Mouse (Mus musculus): ENCODE measurements at regions not wholly inside any gene's neighbourhood (a gene's known extent, or its start where the extent isn't known, plus 50 kb on each side); places are given as distances from the start of the nearest gene placed in this dataset.
"Not testable (repeated sequence)": the region's sequence is repeated elsewhere in the genome, so short reads cannot be mapped to it uniquely, and the experiment has no call there.

- peaks cover 17% of the 10 kb centered on the region for H3K4me1 ChIP-seq (ENCODE audit: control insufficient read depth, insufficient read depth, low read length)
- no peaks in the 10 kb centered on the region for H3K27me3 ChIP-seq (ENCODE audit: control insufficient read depth, insufficient read depth, low read length)
- DNase-seq: no peak
- TF ChIP-seq CTCF (IDR thresholded peaks at IDR 0.05; ENCODE audit: borderline replicate concordance, insufficient read depth, low read depth, low read length) (no peak), POLR2A (IDR thresholded peaks at IDR 0.05; ENCODE audit: borderline replicate concordance, insufficient read depth, low read length) (no peak)
- 43% methylated on average over 7 of the region's 7 CpGs for WGBS
- H3K27ac ChIP-seq (ENCODE audit: insufficient read depth, low read length): no peak overlapping the region
- no peak overlapping the region for H3K4me3 ChIP-seq (replicated peaks; ENCODE audit: insufficient read depth, low read depth, low read length)
These were observed 502.6 kb downstream of the Gja1 start for GRCm38 (mm10) chr10:56879744-56880143.

- 16% methylated on average over 12 of the region's 12 CpGs for WGBS
- H3K4me1 ChIP-seq (ENCODE audit: control insufficient read depth, insufficient read depth, low read length): peaks cover 18% of the 10 kb centered on the region
- peak; percentile 70 to 77 for DNase-seq
These were observed 503.0 kb downstream of the Gja1 start for GRCm38 (mm10) chr10:56880154-56880591.

GRCm38 (mm10) chr10:56884456-56885410 lies 507.6 kb downstream of the Gja1 start:
- H3K27me3 ChIP-seq (ENCODE audit: control insufficient read depth, insufficient read depth, low read length): no peaks in the 10 kb centered on the region
- peak in 1 of 2 experiments; percentile 38 for DNase-seq

More at GRCm38 (mm10) chr10:56880154-56880591, 503.0 kb downstream of the Gja1 start:
- H3K4me3 ChIP-seq (replicated peaks; ENCODE audit: insufficient read depth, low read depth, low read length): peak overlapping the region; percentile 25
- TF ChIP-seq CTCF (IDR thresholded peaks at IDR 0.05; ENCODE audit: borderline replicate concordance, insufficient read depth, low read depth, low read length) (no peak), POLR2A (IDR thresholded peaks at IDR 0.05; ENCODE audit: borderline replicate concordance, insufficient read depth, low read length) (no peak)
- H3K27ac ChIP-seq (ENCODE audit: insufficient read depth, low read length): peak overlapping the region; percentile 3; the same call in 1 of the 2 replicates
- H3K27me3 ChIP-seq (ENCODE audit: control insufficient read depth, insufficient read depth, low read length): no peaks in the 10 kb centered on the region

GRCm38 (mm10) chr10:56891530-56891929 lies 514.4 kb downstream of the Gja1 start:
- H3K27ac ChIP-seq (ENCODE audit: insufficient read depth, low read length); H3K4me1 ChIP-seq (ENCODE audit: control insufficient read depth, insufficient read depth, low read length); DNase-seq; H3K4me3 ChIP-seq (replicated peaks; ENCODE audit: insufficient read depth, low read depth, low read length); H3K27me3 ChIP-seq (ENCODE audit: control insufficient read depth, insufficient read depth, low read length): not testable (repeated sequence)
- WGBS: 47% methylated on average over 2 of the region's 2 CpGs

More at GRCm38 (mm10) chr10:56884456-56885410, 507.6 kb downstream of the Gja1 start:
- Histone ChIP-seq H3K4me3 (replicated peaks; ENCODE audit: insufficient read depth, low read depth, low read length) (no peak overlapping the region), H3K27ac (ENCODE audit: insufficient read depth, low read length) (no peak overlapping the region), H3K4me1 (ENCODE audit: control insufficient read depth, insufficient read depth, low read length) (peaks cover 18% of the 10 kb centered on the region)
- WGBS: 45% methylated on average over 4 of the region's 4 CpGs
- TF ChIP-seq CTCF (IDR thresholded peaks at IDR 0.05; ENCODE audit: borderline replicate concordance, insufficient read depth, low read depth, low read length) (no peak), POLR2A (IDR thresholded peaks at IDR 0.05; ENCODE audit: borderline replicate concordance, insufficient read depth, low read length) (no peak)

- TF ChIP-seq CTCF (IDR thresholded peaks at IDR 0.05; ENCODE audit: borderline replicate concordance, insufficient read depth, low read depth, low read length) (no peak), POLR2A (IDR thresholded peaks at IDR 0.05; ENCODE audit: borderline replicate concordance, insufficient read depth, low read length) (no peak)
- Histone ChIP-seq H3K27ac (ENCODE audit: insufficient read depth, low read length) (no peak overlapping the region), H3K27me3 (ENCODE audit: control insufficient read depth, insufficient read depth, low read length) (no peaks in the 10 kb centered on the region), H3K4me1 (ENCODE audit: control insufficient read depth, insufficient read depth, low read length) (0 out of 2 replicates have a peak, but pooled peaks cover 3% of the 10 kb centered on the region), H3K4me3 (replicated peaks; ENCODE audit: insufficient read depth, low read depth, low read length) (no peak overlapping the region)
- DNase-seq: no peak
- 51% methylated on average over 10 of the region's 10 CpGs for WGBS
These were observed 515.6 kb downstream of the Gja1 start for GRCm38 (mm10) chr10:56892666-56893209.

GRCm38 (mm10) chr10:56893210-56893705 lies 516.1 kb downstream of the Gja1 start:
- TF ChIP-seq POLR2A (IDR thresholded peaks at IDR 0.05; ENCODE audit: borderline replicate concordance, insufficient read depth, low read length): no peak
- TF ChIP-seq CTCF (IDR thresholded peaks at IDR 0.05; ENCODE audit: borderline replicate concordance, insufficient read depth, low read depth, low read length): no peak
- 12% methylated on average over 8 of the region's 8 CpGs for WGBS
- Histone ChIP-seq H3K27me3 (ENCODE audit: control insufficient read depth, insufficient read depth, low read length) (no peaks in the 10 kb centered on the region), H3K27ac (ENCODE audit: insufficient read depth, low read length) (no peak overlapping the region), H3K4me3 (replicated peaks; ENCODE audit: insufficient read depth, low read depth, low read length) (no peak overlapping the region), H3K4me1 (ENCODE audit: control insufficient read depth, insufficient read depth, low read length) (0 out of 2 replicates have a peak, but pooled peaks cover 3% of the 10 kb centered on the region)
- peak in 1 of 2 experiments; percentile 25 for DNase-seq

- Histone ChIP-seq H3K27ac (ENCODE audit: insufficient read depth, low read length) (no peak overlapping the region), H3K27me3 (ENCODE audit: control insufficient read depth, insufficient read depth, low read length) (no peaks in the 10 kb centered on the region), H3K4me1 (ENCODE audit: control insufficient read depth, insufficient read depth, low read length) (no peaks in the 10 kb centered on the region), H3K4me3 (replicated peaks; ENCODE audit: insufficient read depth, low read depth, low read length) (no peak overlapping the region)
- peak in 1 of 2 experiments; percentile 33 for DNase-seq
- TF ChIP-seq POLR2A (IDR thresholded peaks at IDR 0.05; ENCODE audit: borderline replicate concordance, insufficient read depth, low read length) (no peak), CTCF (IDR thresholded peaks at IDR 0.05; ENCODE audit: borderline replicate concordance, insufficient read depth, low read depth, low read length) (no peak)
- WGBS: 52% methylated on average over 5 of the region's 5 CpGs
These were observed 522.6 kb downstream of the Gja1 start for GRCm38 (mm10) chr10:56899640-56900274.

Measured in cerebellum, adult 2 months (tissue).